Mouse (Mus musculus) urinary bladder, postnatal 36 days (tissue): ENCODE results near the gene Dlgap1.

Experiments
- DNase-seq, 2 experiments: peaks; one replicate each; pipeline ENCODE4 v3.0.0; 2022; ENCODE audit warnings: low spot score in 2 of 2, mixed read lengths in 1 of 2

The Dlgap1 gene

DNA sequence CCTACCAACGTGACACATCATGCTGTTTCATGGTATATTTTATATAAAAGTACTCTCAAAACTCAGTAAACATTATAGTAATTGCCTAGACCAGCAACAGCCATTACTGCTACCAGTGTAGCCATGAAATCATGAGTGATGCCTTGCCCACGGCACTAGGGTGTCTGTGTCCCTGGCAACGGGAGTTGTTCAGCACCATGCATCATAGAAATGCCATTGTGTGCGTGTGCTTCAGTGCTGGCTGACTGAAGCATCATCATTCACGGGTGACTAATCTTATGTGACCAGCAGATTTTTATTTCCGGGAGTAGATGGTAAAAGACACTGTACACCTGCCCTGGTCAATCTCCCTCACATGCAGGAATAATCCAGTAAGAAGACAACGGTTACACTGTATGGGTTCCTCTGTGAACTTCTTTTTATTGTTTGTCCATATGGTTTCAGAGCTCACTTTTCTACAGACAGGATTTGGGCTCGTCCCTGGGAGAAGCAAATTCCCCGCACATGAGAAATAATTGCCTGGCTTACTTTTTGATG lies 203.7 kb downstream of the Dlgap1 start:
- DNase-seq, result no peak

GRCm38 (mm10) chr17:70173916-70174315 lies 205.0 kb downstream of the Dlgap1 start:
- no peak for DNase-seq

DNA sequence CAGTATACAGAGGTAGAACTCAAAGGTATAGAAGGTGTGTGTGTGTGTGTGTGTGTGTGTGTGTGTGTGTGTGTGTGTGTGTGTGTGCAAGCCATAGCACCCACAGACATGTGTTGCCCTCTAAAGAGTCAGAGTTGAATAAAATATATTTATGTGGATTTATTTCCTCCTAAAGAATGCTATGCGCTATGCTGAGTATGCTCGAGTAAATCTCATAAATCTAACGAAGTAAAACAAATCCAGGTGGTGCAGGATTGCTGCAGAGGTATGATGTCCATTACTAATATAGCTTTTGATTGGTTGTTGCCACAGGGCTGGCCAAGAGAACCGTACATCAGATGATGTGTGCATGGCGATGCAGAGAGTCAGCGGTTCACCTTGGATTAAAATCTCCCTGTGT lies 222.4 kb downstream of the Dlgap1 start:
- no peak for DNase-seq

DNA sequence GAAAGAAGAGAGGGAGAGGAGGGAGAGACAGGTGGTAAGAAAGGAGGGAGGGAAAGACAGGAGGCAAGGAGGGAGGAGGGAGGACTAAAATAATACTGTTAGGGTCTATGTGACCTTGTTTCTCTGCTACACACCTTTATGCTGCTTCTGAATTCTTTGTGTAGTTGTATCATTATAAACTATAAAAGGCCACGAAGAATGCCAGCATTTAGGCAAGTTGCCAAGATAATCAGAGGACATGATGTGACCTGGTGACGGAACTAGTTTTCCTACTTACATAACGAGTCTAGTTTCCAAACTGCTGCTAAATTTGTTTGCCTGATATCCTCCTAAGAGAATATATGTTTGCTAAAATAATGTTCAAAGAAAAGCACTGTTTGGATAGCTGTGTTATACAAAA lies 254.0 kb downstream of the Dlgap1 start:
- no peak for DNase-seq

GRCm38 (mm10) chr17:70247342-70247741 lies 278.5 kb downstream of the Dlgap1 start:
- no peak for DNase-seq

DNA sequence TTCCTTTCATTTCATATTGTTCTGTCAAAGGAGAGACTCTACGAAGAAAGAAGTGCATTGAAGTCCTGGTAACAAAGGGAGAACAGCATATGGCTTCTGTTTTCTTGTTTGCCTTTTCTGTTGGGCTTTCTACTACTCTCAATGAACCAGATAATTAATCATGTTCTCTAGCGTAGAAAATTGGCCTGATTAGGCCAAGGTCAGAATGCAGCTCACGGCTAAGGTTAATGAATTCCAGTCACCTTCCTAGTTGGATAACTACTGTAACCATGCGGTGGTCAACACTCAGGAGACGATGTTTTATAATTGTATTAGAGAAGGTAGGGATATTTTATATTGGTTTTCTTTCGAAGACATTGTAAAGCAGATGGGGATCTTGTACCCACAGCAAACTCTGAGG lies 279.4 kb downstream of the Dlgap1 start:
- DNase-seq, result no peak

DNA sequence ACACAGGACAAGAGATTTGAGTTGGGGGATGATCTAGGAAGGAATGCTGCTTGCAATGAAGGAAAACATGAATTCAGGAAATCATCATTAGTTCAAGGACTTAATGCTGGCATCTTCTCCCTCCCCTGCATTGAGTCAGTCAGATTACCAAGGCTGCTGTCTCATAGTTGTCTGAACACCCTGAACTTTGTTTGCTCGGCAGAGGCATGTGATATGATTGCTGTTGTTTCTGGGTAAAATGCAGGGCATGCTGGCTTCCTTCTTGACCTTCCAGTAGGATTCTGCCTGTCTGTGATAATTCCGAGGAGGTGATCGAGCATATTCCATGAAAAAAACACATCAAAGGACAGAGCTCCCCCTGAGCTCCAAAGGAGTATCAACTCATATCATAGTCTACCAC lies 283.6 kb downstream of the Dlgap1 start:
- DNase-seq, result no peak

DNA sequence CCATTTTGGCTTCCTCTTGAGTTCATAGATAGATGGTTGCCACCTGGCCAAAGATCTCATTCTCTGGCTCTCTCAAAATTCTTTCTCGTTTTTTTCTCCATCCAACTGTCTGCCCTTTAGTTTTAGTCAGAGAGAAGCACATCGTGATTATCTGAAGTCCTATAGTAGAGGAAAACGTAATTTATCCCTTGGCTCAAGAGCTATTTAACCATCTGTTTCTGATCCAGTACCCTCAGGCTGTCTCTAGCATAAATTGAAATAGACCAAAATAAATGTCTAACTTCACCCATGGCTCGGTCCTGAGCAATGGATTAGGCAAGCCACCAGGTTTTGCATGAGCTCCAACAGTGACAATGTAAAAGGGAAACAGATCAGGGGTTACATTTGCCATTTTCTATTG lies 287.5 kb downstream of the Dlgap1 start:
- no peak for DNase-seq

DNA sequence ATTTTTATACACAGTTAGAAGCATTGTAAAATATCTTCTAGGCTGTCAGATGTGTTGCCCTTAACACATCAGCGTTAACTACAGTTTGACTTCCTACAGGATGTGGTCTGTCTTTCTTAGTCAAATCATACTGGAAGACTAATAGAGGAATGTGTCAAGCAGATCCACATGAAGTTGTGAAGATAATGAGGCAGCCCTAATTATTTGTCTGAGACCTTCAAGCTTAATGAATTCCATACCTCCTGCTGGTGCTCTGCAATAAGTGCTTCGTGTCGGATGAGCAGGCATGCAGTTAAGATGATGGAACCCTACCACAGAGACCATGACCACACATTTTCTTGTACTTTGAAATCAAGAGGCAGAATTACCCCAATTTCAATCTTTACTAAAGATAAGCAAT lies 294.3 kb downstream of the Dlgap1 start:
- no peak for DNase-seq

DNA sequence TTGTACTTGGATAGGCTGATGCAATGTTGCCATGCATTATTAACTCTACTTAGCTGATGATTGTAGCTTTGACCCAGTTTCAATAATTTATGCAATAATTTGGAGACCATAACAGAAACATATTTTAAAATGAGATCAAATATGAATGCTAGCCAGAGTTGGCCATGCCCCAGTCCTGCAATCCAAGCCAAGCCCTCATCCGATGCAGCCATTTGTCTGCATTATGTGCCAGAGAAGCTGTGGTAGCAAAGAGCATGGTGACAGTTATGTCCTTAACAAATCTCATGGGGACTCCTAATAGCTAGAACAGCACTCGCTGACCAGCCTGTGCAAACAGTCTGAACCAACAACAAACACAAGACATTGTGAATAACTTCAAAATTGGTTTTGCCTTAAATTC lies 303.3 kb downstream of the Dlgap1 start:
- DNase-seq, result no peak

DNA sequence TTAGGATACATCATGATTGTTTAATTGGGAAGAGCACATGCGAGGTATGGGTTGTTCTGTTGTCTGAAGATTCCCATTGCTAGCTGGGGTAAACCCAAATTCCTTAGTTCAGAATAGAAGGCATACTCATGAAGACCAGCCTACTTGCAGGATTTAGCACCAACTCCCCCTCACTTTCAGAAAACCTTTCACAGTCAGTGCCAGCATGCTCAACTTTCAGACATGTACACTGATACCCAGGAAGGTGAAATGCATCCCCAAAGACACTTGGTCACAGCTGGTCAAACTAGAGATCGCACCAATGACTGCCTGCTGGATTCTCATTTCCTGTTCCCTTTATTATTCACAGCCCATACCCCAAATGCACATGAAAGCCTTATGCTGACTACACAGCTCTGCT lies 318.8 kb downstream of the Dlgap1 start:
- DNase-seq, result no peak

GRCm38 (mm10) chr17:70294106-70294505 lies 325.2 kb downstream of the Dlgap1 start:
- DNase-seq, result no peak

DNA sequence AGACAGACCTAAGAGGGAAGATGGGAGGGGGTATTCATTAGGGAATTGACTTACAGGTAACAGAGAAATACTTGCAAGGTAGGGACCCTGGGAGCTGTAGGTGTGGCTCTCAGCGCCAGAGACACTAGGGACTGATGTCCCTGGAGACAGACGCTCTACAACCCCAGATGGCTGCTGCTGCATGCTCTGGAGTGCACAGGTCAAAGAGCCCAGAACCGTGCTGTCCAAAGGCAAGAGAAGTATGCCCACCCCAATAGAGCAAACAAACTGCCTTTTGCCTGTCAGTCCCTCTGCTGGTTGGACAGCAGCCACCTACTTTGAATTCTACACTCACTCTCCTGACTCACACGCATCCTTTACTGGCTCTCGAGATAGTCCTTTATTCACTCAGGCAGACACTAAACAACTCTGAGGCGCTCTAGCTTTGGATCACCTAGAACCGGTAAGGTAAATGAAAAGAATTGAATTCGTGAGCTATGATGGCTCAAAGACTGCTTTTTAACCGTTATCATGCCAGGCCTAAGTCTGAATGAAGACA lies 333.1 kb downstream of the Dlgap1 start:
- no peak for DNase-seq

DNA sequence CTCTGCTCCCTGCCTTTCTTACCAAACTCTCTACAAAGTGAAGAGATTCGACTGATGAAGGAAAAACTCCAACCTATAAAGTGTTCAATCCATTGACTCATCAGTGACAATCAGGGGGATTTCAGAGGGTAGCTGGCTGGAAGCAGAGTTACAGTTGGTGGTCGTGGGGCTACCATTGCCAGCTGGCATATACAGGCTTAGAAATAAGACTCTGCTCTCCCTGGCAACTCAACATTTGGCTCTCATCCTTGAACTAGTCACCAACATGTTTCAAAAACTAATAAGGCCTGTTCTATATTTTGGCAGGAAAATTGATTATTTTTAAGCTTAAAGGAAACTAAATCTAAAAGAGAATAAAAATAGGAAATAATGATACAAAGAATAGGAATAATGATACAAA lies 333.8 kb downstream of the Dlgap1 start:
- DNase-seq, result no peak

DNA sequence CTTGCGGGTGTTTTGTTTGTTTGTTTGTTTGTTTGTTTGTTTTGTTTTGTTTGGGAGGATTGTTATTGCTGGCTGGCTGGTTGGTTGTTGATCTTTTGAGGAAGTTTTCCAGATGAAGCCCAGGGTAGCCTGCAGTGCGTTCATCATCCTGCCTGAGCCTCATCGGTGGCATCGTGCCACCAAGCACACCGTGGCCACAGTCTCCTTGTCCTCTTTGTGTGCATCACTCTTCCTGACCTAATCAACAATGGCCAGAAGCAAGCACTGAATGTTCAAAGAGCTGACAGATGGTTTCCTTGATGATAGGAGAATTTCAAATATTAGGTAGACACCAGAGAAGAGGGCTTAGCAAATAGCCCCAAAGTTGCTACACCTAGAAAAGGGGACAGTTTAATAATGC lies 336.1 kb downstream of the Dlgap1 start:
- no peak for DNase-seq

DNA sequence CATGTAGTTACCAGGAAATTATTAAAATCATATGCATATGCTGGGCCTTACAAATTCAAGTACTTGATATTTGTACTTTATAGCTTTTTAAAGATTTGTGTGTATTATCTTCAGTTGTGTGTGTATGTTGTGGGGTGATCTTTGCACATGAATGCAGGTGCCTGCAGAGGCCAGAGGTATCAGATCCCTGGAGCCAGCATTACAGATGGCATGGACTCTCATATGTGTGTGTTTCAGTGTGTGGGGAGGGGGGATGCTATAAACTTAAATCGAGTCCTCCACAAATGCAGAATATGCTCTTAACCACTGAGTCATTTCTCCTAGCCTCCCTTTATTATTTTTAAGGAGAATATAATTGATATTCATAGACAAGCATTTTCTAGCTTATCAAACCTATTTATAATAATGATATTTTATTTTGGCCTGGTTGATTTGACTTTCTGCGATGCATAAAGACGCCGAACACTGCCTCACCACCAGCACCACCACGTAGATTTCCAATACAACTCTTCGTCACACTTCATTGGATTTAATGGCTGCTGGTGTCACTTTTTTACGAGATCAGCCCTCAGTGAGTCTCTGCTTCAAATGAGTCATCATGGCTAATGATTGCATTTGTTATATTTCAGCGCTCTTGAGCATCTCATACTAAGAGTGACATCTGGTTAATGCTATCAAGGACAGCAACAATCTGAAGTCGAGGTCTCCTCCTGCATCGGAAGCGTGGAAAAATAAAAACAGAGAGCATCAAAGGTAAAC lies 338.7 kb downstream of the Dlgap1 start:
- no peak for DNase-seq

DNA sequence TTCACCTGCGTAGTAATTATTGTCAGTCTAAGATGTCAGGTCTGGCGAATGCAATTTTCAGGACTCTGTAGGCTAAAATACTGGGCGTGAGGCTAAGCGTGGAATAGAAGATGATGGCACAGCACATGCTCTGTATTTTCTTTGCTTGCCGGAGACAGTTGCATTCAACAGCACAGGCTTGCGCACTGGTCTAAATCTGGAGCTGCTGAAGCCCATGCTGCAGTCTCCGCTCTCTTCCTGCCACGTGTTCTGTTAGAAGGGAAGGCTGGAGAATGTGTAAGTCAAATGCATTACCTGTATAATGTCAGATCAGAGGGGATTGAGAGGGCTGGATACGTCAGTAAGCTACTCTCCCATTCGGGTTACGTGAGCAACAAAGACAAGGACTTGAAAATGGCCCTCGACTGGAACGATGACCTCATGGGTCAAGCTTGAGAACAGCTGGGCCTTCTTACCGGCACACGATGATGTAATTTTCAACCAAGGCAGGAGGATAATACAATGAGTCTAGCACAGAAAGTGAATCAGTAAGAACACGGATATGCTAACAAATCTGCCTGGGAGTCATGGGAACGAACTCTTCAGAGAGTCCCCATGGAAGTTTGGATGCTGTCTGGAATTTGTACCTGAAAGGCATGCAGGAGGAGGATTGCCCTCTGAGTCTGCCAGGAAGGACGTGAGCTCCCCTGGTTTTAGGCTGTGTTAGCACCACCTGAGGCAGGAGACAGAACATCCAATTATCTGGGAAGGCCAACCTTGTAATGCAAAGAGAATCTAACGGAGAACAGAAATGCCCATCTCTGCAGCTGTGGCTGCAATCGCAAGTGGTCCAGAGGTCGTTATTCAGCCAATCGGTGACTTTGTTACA lies 339.7 kb downstream of the Dlgap1 start:
- DNase-seq, result no peak

GRCm38 (mm10) chr17:70316327-70316726 lies 347.5 kb downstream of the Dlgap1 start:
- DNase-seq, result no peak

DNA sequence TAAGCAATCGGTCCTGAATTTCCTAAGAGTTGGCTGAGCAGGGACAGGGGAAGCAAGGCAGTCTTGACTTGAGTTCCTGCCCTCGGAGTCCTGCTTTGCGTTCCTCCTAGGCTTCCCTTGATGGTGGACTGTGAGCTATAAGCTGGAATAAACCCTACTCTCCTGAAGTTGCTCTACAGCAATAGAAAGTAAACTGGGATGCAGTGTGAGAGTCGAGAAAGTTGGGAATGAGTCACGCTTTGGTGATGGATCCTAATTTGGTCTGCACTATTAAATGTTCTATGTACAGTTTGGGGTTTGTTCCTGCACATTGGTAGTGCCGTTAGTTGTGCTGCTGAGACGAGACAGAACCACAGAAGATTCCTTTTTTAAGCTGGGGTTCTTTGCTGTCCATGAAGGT lies 348.9 kb downstream of the Dlgap1 start:
- no peak for DNase-seq

GRCm38 (mm10) chr17:70321976-70322375 lies 353.1 kb downstream of the Dlgap1 start:
- DNase-seq, result no peak

DNA sequence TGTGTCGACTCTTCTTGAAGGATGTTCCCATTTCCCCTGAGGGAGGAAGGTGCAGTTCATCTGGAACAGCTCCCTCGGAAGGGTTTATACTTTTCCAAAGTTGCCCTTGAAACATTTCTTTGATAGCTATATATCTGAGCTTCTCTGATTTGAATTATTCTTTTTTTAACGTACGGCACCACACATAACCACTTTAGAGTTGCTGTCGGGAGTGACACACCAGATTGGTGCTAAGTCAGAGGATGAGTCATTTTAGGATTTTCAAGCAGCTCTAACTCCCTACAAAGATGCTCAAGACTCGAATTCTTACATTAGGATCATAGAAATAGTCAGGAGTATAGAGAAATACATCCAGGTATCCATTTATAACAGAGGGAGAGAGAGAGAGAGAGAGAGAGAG lies 364.6 kb downstream of the Dlgap1 start:
- no peak for DNase-seq

- DNase-seq, result no peak
Observed at GRCm38 (mm10) chr17:70334171-70334570, 365.3 kb downstream of the Dlgap1 start.

DNA sequence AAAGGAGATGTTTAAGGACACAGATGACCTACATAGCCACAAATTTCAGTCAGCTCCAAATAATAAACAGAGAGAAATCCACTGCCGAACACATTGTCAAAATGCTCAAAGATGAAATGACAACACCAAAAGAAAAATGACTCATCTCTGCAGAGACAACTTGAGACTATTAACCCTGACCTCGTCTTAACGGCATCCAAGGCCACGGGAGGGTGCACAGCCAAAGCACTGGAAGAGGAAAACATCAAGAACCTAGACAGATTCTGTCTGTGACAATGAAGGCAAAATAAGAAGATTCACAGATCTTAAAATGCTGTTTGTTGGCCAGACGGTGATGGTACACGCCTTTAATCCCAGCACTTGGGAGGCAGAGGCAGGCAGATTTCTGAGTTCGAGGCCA lies 370.9 kb downstream of the Dlgap1 start:
- no peak for DNase-seq
